Mouse (Mus musculus): ENCODE results near the gene Nipsnap3b.

DNA sequence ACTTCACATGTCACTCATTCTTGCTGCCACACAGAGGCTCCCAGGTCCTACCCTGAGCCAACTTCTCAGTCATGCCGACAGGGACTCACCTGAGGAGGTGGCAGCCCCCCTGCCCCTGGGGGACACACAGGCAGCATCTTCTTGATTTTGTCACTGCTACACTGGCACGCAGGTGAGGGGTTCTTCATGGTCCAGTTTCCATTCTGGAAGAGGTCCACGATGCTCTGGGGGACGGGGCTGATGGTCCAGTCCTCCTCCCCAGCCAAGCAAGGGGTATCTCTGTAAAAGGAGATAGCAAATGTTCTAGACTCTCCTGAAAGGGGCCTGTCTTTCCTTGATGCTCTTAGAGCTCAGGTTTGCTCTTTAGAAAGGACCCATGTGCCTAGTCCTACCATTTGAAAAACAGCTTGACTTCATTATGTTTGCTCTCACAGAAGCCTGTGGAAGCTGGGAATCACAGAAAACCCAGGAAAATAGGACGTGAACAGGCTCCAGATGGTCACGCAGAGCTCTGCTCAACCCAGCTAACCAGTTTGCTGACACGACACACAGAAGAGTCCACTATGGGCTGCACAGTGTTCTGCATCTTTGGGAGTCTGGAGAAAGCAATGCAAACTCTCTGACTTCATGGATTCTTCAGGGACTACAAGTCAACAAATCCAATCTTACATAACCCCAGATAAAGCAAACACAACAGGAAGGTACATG lies 50.8 kb downstream of the Nipsnap3b start:
- TF ChIP-seq GATA1 (IDR thresholded peaks at IDR 0.05; ENCODE audit: borderline replicate concordance, low read length) (no peak), FLI1 (IDR thresholded peaks at IDR 0.05; ENCODE audit: low read length) (no peak)

All from megakaryocyte, embryonic 14.5 days (primary cell).